13 mouse cellular contexts compared by ENCODE assay signal in genomic region chr2:166102893-166103292, GRCm38 (mm10). TPM values are rescaled to one million over a fixed set of nuclear protein-coding genes. Genes with fewer than 3 reads are reported as not detected.
DNase-seq lines count a peak whose midpoint lies in the region; ATAC-seq and TF ChIP-seq lines count a peak whose summit lies in the region.
"Had no signal": no experiment of that assay in that cellular context is flagged by ENCODE, and none has a peak within 500 bp of the region (broad histone marks: within the 10 kb centered on the region; RNA-seq: fewer than 3 reads in every experiment).

No protein-coding gene starts in this region.

- H3K27ac ChIP-seq in hindbrain, embryonic 12.5 days, result peak overlapping the region; percentile 49; the same call in 1 of the 2 replicates
- no peak overlapping the region for H3K27ac ChIP-seq in hindbrain, embryonic 14.5 days
- peak overlapping the region; percentile 31; the same call in 1 of the 2 replicates for H3K27ac ChIP-seq in embryonic facial prominence, embryonic 10.5 days (replicated peaks)
- no peak overlapping the region for H3K27ac ChIP-seq in thymus, adult 2 months (ENCODE audit: control insufficient read depth, insufficient read depth, low read length)

- no peaks in the 10 kb centered on the region for H3K36me3 ChIP-seq in hindbrain, embryonic 12.5 days
- H3K36me3 ChIP-seq in hindbrain, embryonic 14.5 days (replicated peaks; ENCODE audit: control insufficient read depth, insufficient read depth), result no peaks in the 10 kb centered on the region
- peaks cover 98% of the 10 kb centered on the region for H3K36me3 ChIP-seq in embryonic facial prominence, embryonic 10.5 days (replicated peaks)
- H3K36me3 ChIP-seq in thymus, adult 2 months (ENCODE audit: control insufficient read depth, insufficient read depth, low read length), result no peaks in the 10 kb centered on the region

- no peak for TF ChIP-seq CTCF in thymus, adult 2 months (IDR thresholded peaks at IDR 0.05; ENCODE audit: borderline replicate concordance, control insufficient read depth, extremely low read depth, insufficient read depth, low read length, poor library complexity)

- no peak for TF ChIP-seq POLR2A in thymus, adult 2 months (IDR thresholded peaks at IDR 0.05; ENCODE audit: control insufficient read depth, extremely low read depth, insufficient read depth, low read length, poor library complexity)

- peaks cover 5% of the 10 kb centered on the region for H3K27me3 ChIP-seq in hindbrain, embryonic 12.5 days
- no peaks in the 10 kb centered on the region for H3K27me3 ChIP-seq in hindbrain, embryonic 14.5 days (ENCODE audit: control insufficient read depth, insufficient read depth, low read length)
- H3K27me3 ChIP-seq in embryonic facial prominence, embryonic 10.5 days (replicated peaks; ENCODE audit: low read depth, poor library complexity, severe bottlenecking), result no peaks in the 10 kb centered on the region
- no peaks in the 10 kb centered on the region for H3K27me3 ChIP-seq in thymus, adult 2 months (ENCODE audit: control insufficient read depth, insufficient read depth, low read length)

- H3K9ac ChIP-seq in hindbrain, embryonic 12.5 days, result no peak overlapping the region
- no peak overlapping the region for H3K9ac ChIP-seq in hindbrain, embryonic 14.5 days
- H3K9ac ChIP-seq: liver, postnatal 0 days had no signal

- WGBS in hindbrain, embryonic 12.5 days, result 51% methylated on average over 7 of the region's 7 CpGs
- 49% methylated on average over 7 of the region's 7 CpGs for WGBS in hindbrain, embryonic 14.5 days
- 75% methylated on average over 7 of the region's 7 CpGs for WGBS in embryonic facial prominence, embryonic 10.5 days
- WGBS in thymus, adult 2 months, result 86% methylated on average over 7 of the region's 7 CpGs

- ATAC-seq in hindbrain, embryonic 12.5 days (ENCODE audit: low FRiP score), result peak; percentile 60; the same call in 1 of the 2 replicates
- no peak for ATAC-seq in hindbrain, embryonic 14.5 days (ENCODE audit: low FRiP score)
- no peak for ATAC-seq in inflammation-experienced regulatory T-cells, adult 6 months
- ATAC-seq: liver, postnatal 0 days had no signal

- no peaks in the 10 kb centered on the region for H3K9me3 ChIP-seq in hindbrain, embryonic 12.5 days (replicated peaks)
- no peaks in the 10 kb centered on the region for H3K9me3 ChIP-seq in hindbrain, embryonic 14.5 days (ENCODE audit: control insufficient read depth, low read length)
- no peaks in the 10 kb centered on the region for H3K9me3 ChIP-seq in embryonic facial prominence, embryonic 10.5 days
- H3K9me3 ChIP-seq: megakaryocyte, embryonic 14.5 days had no signal

- DNase-seq in hindbrain, embryonic 14.5 days (ENCODE audit: low spot score), result no peak
- peak; percentile 47 for DNase-seq in 3T3-L1 (ENCODE audit: low read depth, low spot score)
- no peak for DNase-seq in embryonic facial prominence, embryonic 10.5 days (ENCODE audit: low spot score)
- peak; percentile 47 for DNase-seq in kidney, adult 9 months
- no peak for DNase-seq in thymus, adult 2 months
- no peak for DNase-seq in thymus, postnatal 0 days (ENCODE audit: low spot score)
- DNase-seq: cerebellum, adult 18-20 months; liver, postnatal 0 days; spleen, adult 18-20 months; thymus, adult 18-20 months had no signal

- peaks cover 44% of the 10 kb centered on the region for H3K4me1 ChIP-seq in hindbrain, embryonic 12.5 days
- peaks cover 7% of the 10 kb centered on the region for H3K4me1 ChIP-seq in hindbrain, embryonic 14.5 days (replicated peaks; ENCODE audit: control insufficient read depth, insufficient read depth, low read length)
- peaks cover 28% of the 10 kb centered on the region for H3K4me1 ChIP-seq in embryonic facial prominence, embryonic 10.5 days
- no peaks in the 10 kb centered on the region; the same call in 1 of the 2 replicates for H3K4me1 ChIP-seq in thymus, adult 2 months (replicated peaks; ENCODE audit: control insufficient read depth, insufficient read depth, low read length)
- H3K4me1 ChIP-seq: megakaryocyte, embryonic 14.5 days had no signal

- H3K4me2 ChIP-seq in hindbrain, embryonic 12.5 days (replicated peaks), result no peak overlapping the region
- H3K4me2 ChIP-seq in hindbrain, embryonic 14.5 days (replicated peaks), result no peak overlapping the region

- H3K4me3 ChIP-seq in hindbrain, embryonic 12.5 days, result no peak overlapping the region
- no peak overlapping the region for H3K4me3 ChIP-seq in hindbrain, embryonic 14.5 days (replicated peaks; ENCODE audit: low read length)
- H3K4me3 ChIP-seq in embryonic facial prominence, embryonic 10.5 days, result no peak overlapping the region
- H3K4me3 ChIP-seq in thymus, adult 2 months (ENCODE audit: control insufficient read depth, insufficient read depth, low read length), result no peak overlapping the region
- H3K4me3 ChIP-seq: megakaryocyte, embryonic 14.5 days had no signal

RNA-seq across cellular contexts. Expression of gene Sulf2, which starts 52.6 kb away (rescaled TPM):
- polyA plus RNA-seq in hindbrain, embryonic 12.5 days (2016; fragmentation: Nextera tagmentation; extraction: Ambion mirVana), result 185 and 186 TPM in 2 replicates
- polyA plus RNA-seq in hindbrain, embryonic 14.5 days (2014; fragmentation: Nextera tagmentation; extraction: Ambion mirVana), result 125 TPM in 2 replicates
- 115 and 131 TPM in 2 replicates for polyA plus RNA-seq in embryonic facial prominence, embryonic 10.5 days (2016; fragmentation: Nextera tagmentation; extraction: Ambion mirVana)
- polyA plus RNA-seq in thymus, adult 2 months (2012; rRNA removed), result 19.3 and 24.3 TPM in 2 replicates
- 1 to 10 TPM; 2.5 to 3.3 (median 2.8) TPM for polyA plus RNA-seq in inflammation-experienced regulatory T-cells, adult 6 months (2017; shearing (Covaris generic))
- 9.4 and 12.6 TPM in 2 replicates for polyA plus RNA-seq in thymus, postnatal 0 days (2015; fragmentation: Nextera tagmentation; extraction: Ambion mirVana)

Comparison
In these comparisons a context has a peak if more than half of its experiments do, and no peak if none do; other contexts are left out.
1. H3K27ac ChIP-seq: peak in hindbrain, embryonic 12.5 days (single experiment) and embryonic facial prominence, embryonic 10.5 days (single experiment); none in hindbrain, embryonic 14.5 days (single experiment) and thymus, adult 2 months (single experiment).
2. DNase-seq: peak in 3T3-L1 (single experiment) and kidney, adult 9 months (single experiment); none in hindbrain, embryonic 14.5 days (single experiment), embryonic facial prominence, embryonic 10.5 days (single experiment), thymus, adult 2 months (single experiment) and thymus, postnatal 0 days (single experiment).